Mouse (Mus musculus): ENCODE results near the gene Fa2h. TPM values are rescaled to one million over a fixed set of nuclear protein-coding genes. Genes with fewer than 3 reads are reported as not detected.
A peak's percentile ranks its signal among the peaks of the same experiment; 100 is the strongest.
"Not testable (repeated sequence)": the region's sequence is repeated elsewhere in the genome, so short reads cannot be mapped to it uniquely, and the experiment has no call there.

Fa2h gene
- polyA plus RNA-seq, 1 experiment from 2014 or later, result 1.7 TPM

GRCm38 (mm10) chr8:111337311-111337889 is 56.2 kb downstream of the Fa2h start:
- no peaks in the 10 kb centered on the region for H3K27me3 ChIP-seq
- in situ Hi-C loops (cut with MboI; ENCODE audit: low pct_unique_long_range_greater_than_20kb), result no loop called here
- POLR2A ChIA-PET, result no interaction called here
- ATAC-seq (peak; percentile 20), DNase-seq (ENCODE audit: low read depth, low spot score) (no peak)
- no peak for TF ChIP-seq CTCF (IDR thresholded peaks at IDR 0.05)
- CTCF ChIA-PET, result interaction anchor here (1.0 kb wide), 1 partner anchor 21 kb away, joined by 3 read pairs; no protein-coding TSS in a partner anchor

GRCm38 (mm10) chr8:111336692-111337091 is 56.9 kb downstream of the Fa2h start:
- DNase-seq (ENCODE audit: low read depth, low spot score), result no peak
- POLR2A ChIA-PET, result no interaction called here
- CTCF ChIA-PET, result no interaction called here
- no peak for ATAC-seq
- in situ Hi-C loops (cut with MboI; ENCODE audit: low pct_unique_long_range_greater_than_20kb), result no loop called here
- H3K27me3 ChIP-seq, result no peaks in the 10 kb centered on the region
- peak; percentile 52 for TF ChIP-seq CTCF (IDR thresholded peaks at IDR 0.05)

GRCm38 (mm10) chr8:111325222-111325790 is 68.3 kb downstream of the Fa2h start:
- no peak for TF ChIP-seq CTCF (IDR thresholded peaks at IDR 0.05)
- peaks cover 9% of the 10 kb centered on the region for H3K27me3 ChIP-seq
- DNase-seq (ENCODE audit: low read depth, low spot score) (no peak), ATAC-seq (no peak)
- in situ Hi-C loops (cut with MboI; ENCODE audit: low pct_unique_long_range_greater_than_20kb), result no loop called here
- CTCF ChIA-PET, result no interaction called here
- POLR2A ChIA-PET, result no interaction called here

GRCm38 (mm10) chr8:111314729-111315128 is 78.9 kb downstream of the Fa2h start:
- ATAC-seq (no peak), DNase-seq (ENCODE audit: low read depth, low spot score) (no peak)
- ChIA-PET POLR2A (no interaction called here), CTCF (no interaction called here)
- in situ Hi-C loops (cut with MboI; ENCODE audit: low pct_unique_long_range_greater_than_20kb), result no loop called here
- no peaks in the 10 kb centered on the region for H3K27me3 ChIP-seq
- TF ChIP-seq CTCF (IDR thresholded peaks at IDR 0.05), result no peak

GRCm38 (mm10) chr8:111313961-111314360 is 79.7 kb downstream of the Fa2h start:
- ATAC-seq; in situ Hi-C loops (cut with MboI; ENCODE audit: low pct_unique_long_range_greater_than_20kb); POLR2A ChIA-PET; H3K27me3 ChIP-seq; DNase-seq (ENCODE audit: low read depth, low spot score); CTCF ChIA-PET: not testable (repeated sequence)

- DNase-seq (ENCODE audit: low read depth, low spot score), result no peak
- ChIA-PET POLR2A (no interaction called here), CTCF (interaction anchor here (0.5 to 1.6 kb wide), 4 partner anchors 9 to 250 kb away, joined by 3 read pairs; no protein-coding TSS in a partner anchor)
- H3K27me3 ChIP-seq, result no peaks in the 10 kb centered on the region
- TF ChIP-seq CTCF (IDR thresholded peaks at IDR 0.05), result peak; percentile 58
- no peak for ATAC-seq
- in situ Hi-C loops (cut with MboI; ENCODE audit: low pct_unique_long_range_greater_than_20kb), result no loop called here
Observed at GRCm38 (mm10) chr8:111312758-111313162, 80.9 kb downstream of the Fa2h start.

GRCm38 (mm10) chr8:111310006-111310405 is 83.6 kb downstream of the Fa2h start:
- POLR2A ChIA-PET; CTCF ChIA-PET; in situ Hi-C loops (cut with MboI; ENCODE audit: low pct_unique_long_range_greater_than_20kb); H3K27me3 ChIP-seq; DNase-seq (ENCODE audit: low read depth, low spot score); ATAC-seq: not testable (repeated sequence)

- CTCF ChIA-PET, result no interaction called here
- in situ Hi-C loops (cut with MboI; ENCODE audit: low pct_unique_long_range_greater_than_20kb), result no loop called here
- ATAC-seq, result no peak
- POLR2A ChIA-PET, result no interaction called here
- H3K27me3 ChIP-seq, result no peaks in the 10 kb centered on the region
- no peak for DNase-seq (ENCODE audit: low read depth, low spot score)
- TF ChIP-seq CTCF (IDR thresholded peaks at IDR 0.05), result no peak
Observed at GRCm38 (mm10) chr8:111305031-111305730, 88.4 kb downstream of the Fa2h start.

GRCm38 (mm10) chr8:111304359-111304758 is 89.3 kb downstream of the Fa2h start:
- ChIA-PET CTCF (interaction anchor here (1.0 kb wide), 1 partner anchor 8 kb away, joined by 3 read pairs; no protein-coding TSS in a partner anchor), POLR2A (no interaction called here)
- in situ Hi-C loops (cut with MboI; ENCODE audit: low pct_unique_long_range_greater_than_20kb), result no loop called here
- ATAC-seq, result no peak
- TF ChIP-seq CTCF (IDR thresholded peaks at IDR 0.05), result no peak
- no peak for DNase-seq (ENCODE audit: low read depth, low spot score)
- no peaks in the 10 kb centered on the region for H3K27me3 ChIP-seq

GRCm38 (mm10) chr8:111303076-111303803 is 90.4 kb downstream of the Fa2h start:
- in situ Hi-C loops (cut with MboI; ENCODE audit: low pct_unique_long_range_greater_than_20kb); DNase-seq (ENCODE audit: low read depth, low spot score); POLR2A ChIA-PET; ATAC-seq; H3K27me3 ChIP-seq: not testable (repeated sequence)
- CTCF ChIA-PET, result interaction anchor here (1.0 kb wide), 1 partner anchor 9 kb away, joined by 3 read pairs; no protein-coding TSS in a partner anchor

Measured in Patski (cell line).